Mouse (Mus musculus): Measurements from ENCODE around the gene Cypt4. TPM values are rescaled to one million over a fixed set of nuclear protein-coding genes. Genes with fewer than 3 reads are reported as not detected.
"Not testable (repeated sequence)": the region's sequence is repeated elsewhere in the genome, so short reads cannot be mapped to it uniquely, and the experiment has no call there.

Cypt4 gene
- polyA plus RNA-seq (2014; fragmentation: Nextera tagmentation; extraction: Ambion mirVana), result not detected in 2 replicates

DNA sequence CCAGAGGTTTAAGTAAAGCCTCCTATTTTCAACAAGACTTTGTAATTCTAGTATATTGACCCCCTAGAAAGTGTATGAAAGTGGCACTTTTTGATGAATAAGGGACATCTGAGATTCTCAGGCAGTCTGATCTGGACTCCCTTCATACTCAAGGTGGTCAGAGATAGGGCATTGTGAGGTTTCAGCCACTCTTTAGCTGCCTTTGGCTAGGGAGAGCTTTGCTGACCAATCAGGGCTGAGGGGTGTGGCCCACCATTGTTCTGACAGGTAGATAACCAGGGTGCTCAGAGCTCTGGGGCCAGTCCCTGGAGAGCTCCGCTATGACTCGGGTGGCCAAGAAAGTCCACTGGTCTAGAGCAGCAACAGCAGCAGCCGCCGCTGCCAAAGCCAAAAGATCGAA lies at the start of gene Cypt4:
Gene Cypt4, plus strand, starts transcription at position 301 of the 400 bp plus-strand sequence.
- H3K27ac ChIP-seq (replicated peaks; ENCODE audit: low read depth, low read length), result no peak within 1 kb of the TSS
- 88% methylated on average over 5 of the region's 5 CpGs for WGBS

DNA sequence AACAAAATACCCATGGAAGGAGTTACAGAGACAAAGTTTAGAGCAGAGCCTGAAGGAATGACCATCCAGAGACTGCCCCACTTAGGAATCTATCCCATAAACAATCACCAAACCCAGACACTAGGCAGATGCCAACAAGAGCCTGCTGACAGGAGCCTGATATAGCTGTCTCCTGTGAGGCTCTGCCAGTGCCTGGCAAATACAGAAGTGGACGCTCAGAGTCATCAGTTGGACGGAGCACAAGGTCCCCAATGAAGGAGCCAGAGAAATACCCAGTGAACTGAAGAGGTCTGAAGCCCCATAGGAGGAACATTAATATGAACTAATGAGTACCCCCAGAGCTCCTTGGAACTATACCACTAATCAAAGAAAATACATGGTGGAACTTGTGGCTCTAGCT lies 12.3 kb downstream of the Cypt4 start:
- ATAC-seq (ENCODE audit: low read depth); H3K27me3 ChIP-seq (replicated peaks; ENCODE audit: control insufficient read depth, insufficient read depth, low read length); H3K9me3 ChIP-seq (ENCODE audit: control insufficient read depth, low read length); H3K4me2 ChIP-seq (ENCODE audit: low read depth, low read length); H3K9ac ChIP-seq (ENCODE audit: low read depth, low read length); DNase-seq (ENCODE audit: low spot score); H3K4me3 ChIP-seq (ENCODE audit: low read depth, low read length); H3K4me1 ChIP-seq (ENCODE audit: control insufficient read depth, insufficient read depth, low read length); H3K27ac ChIP-seq (replicated peaks; ENCODE audit: low read depth, low read length); H3K36me3 ChIP-seq (ENCODE audit: control insufficient read depth, insufficient read depth, low read length): not testable (repeated sequence)
- 89% methylated on average over 2 of the region's 2 CpGs for WGBS

More for the DNA sequence above, at the start of gene Cypt4:
- H3K27me3 ChIP-seq (replicated peaks; ENCODE audit: control insufficient read depth, insufficient read depth, low read length), result no peaks in the 10 kb centered on the region
- no peak within 1 kb of the TSS for H3K4me3 ChIP-seq (ENCODE audit: low read depth, low read length)
- no peak for DNase-seq (ENCODE audit: low spot score)
- no peaks in the 10 kb centered on the region for H3K4me1 ChIP-seq (ENCODE audit: control insufficient read depth, insufficient read depth, low read length)
- no peaks in the 10 kb centered on the region for H3K9me3 ChIP-seq (ENCODE audit: control insufficient read depth, low read length)
- no peak within 1 kb of the TSS for H3K9ac ChIP-seq (ENCODE audit: low read depth, low read length)
- no peak for ATAC-seq (ENCODE audit: low read depth)
- H3K36me3 ChIP-seq (ENCODE audit: control insufficient read depth, insufficient read depth, low read length), result no peaks in the 10 kb centered on the region
- H3K4me2 ChIP-seq (ENCODE audit: low read depth, low read length), result no peak within 1 kb of the TSS

Other genes starting within 250 kb of the Cypt4 start
- 19.2 and 20.2 TPM in 2 replicates for gene Dpy19l1, start 122.1 kb upstream of the Cypt4 start, polyA plus RNA-seq (2014; fragmentation: Nextera tagmentation; extraction: Ambion mirVana)
- 0.14 and 0.38 TPM in 2 replicates for gene Dpy19l2, start 71.1 kb downstream of the Cypt4 start, polyA plus RNA-seq (2014; fragmentation: Nextera tagmentation; extraction: Ambion mirVana)
- 0.30 and 0.40 TPM in 2 replicates for gene Tbx20, start 149.1 kb downstream of the Cypt4 start, polyA plus RNA-seq (2014; fragmentation: Nextera tagmentation; extraction: Ambion mirVana)